Mouse (Mus musculus): Measurements from ENCODE around the gene Ppm1m.

The Ppm1m gene

GRCm38 (mm10) chr9:106192998-106193397, 6.5 kb downstream of the Ppm1m start:
- 58% methylated on average over 1 of the region's 1 CpGs for WGBS

DNA sequence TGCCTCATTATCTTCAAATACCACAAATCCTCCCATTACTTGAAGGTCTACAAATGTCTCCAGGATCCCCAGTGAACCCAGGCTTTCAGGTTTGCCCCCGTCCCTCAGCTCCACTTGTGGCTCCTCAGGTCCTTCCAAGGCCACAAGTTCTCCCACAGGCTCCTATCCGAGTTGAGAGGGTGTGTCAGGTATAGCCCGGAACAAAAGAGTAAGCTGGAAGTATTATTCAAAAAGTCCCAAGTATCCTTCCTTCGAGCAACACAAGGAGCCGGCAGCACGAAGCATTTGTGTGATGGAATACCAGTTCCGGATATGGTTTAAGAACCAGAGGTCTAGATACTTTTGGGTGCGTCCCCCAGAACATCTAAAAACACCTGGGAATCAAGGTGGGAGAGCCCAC, 7.5 kb downstream of the Ppm1m start:
- 89% methylated on average over 8 of the region's 8 CpGs for WGBS

DNA sequence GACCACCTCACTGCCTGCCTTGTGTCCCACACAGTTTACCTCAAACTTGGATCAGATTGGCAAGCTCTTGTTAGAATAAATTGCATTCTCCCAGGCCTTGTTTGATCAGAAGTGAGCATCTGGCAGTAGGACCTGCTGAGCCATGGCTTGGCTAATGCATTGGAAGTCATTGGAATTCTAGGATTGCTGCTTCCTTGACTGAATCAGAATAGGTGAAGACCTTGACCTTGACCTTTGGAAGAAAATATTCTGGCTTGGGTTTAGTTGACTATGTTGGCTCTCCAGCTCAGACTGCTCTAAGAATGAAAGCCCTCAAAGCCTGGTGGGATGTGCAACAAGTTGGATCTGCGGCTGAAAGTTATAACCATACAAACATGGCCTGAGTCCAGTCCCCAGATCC, 8.2 kb downstream of the Ppm1m start:
- 77% methylated on average over 1 of the region's 1 CpGs for WGBS

GRCm38 (mm10) chr9:106183996-106184395, 15.6 kb downstream of the Ppm1m start:
- WGBS: 93% methylated on average over 5 of the region's 5 CpGs

- 77% methylated on average over 4 of the region's 4 CpGs for WGBS
These were observed 17.4 kb downstream of the Ppm1m start for GRCm38 (mm10) chr9:106182146-106182545.

DNA sequence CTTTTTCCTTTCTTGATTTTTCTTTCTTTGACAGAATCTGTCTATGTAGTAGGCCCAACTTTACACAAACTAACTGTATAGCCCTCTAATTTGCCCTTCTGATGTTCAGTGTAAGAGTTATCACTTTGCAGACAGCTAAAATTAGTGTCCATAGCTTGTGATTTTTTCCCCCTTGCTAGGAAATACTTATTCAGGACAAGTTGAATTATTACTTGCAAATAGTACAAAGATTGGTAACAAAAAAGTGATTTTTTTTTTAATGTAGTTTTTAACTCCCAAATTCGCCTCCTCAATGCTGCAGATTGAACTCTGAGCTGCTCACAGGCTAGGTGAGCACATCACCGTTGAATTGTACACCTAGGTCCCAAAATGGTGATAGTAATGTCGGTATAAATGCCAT, 19.6 kb downstream of the Ppm1m start:
- 91% methylated on average over 3 of the region's 3 CpGs for WGBS

- WGBS: 66% methylated on average over 2 of the region's 2 CpGs
These were observed 20.1 kb downstream of the Ppm1m start for GRCm38 (mm10) chr9:106179454-106179853.

DNA sequence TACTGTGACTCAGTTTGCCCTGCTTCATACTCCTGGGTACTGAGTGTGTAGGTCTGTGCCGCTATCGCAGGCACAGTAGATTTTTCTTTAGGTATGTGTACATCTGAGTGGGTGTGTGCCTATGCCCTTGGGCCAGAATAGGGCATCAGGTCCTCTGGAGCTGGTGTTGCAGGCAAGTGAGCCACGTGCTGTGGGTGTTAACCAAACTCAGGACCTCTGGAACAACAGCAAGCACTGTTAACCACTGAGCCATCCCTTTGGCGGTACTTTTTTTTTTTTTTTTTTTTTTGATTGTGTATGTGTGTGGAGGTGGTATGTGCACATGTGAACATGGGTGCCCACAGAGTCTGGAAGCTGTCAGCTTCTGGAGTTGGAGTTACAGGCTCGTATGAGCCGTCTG, 21.7 kb downstream of the Ppm1m start:
- 67% methylated on average over 6 of the region's 6 CpGs for WGBS

- WGBS: 53% methylated on average over 5 of the region's 5 CpGs
These were observed 22.8 kb downstream of the Ppm1m start for GRCm38 (mm10) chr9:106176769-106177168.

- WGBS: 26% methylated on average over 3 of the region's 3 CpGs
These were observed 23.9 kb downstream of the Ppm1m start for GRCm38 (mm10) chr9:106175552-106176200.

DNA sequence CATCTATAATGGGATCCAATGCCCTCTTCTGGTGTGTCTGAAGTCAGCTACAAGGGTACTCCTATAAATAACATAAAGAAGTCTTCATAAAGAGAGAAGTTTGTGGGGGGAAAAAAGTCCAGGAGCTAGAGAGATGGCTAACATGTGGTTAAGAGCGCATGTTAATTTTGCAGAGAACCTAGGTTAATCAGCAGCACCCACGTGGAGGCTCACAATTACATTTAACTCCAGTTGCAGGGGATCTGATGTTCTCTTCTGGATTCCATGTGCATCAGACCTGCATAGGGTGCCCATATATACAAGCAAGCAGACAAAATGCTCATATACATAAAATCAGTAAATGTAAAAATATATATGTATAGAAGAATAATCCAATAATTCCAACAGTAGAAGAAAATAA, 26.2 kb downstream of the Ppm1m start:
- WGBS: 28% methylated on average over 2 of the region's 2 CpGs

DNA sequence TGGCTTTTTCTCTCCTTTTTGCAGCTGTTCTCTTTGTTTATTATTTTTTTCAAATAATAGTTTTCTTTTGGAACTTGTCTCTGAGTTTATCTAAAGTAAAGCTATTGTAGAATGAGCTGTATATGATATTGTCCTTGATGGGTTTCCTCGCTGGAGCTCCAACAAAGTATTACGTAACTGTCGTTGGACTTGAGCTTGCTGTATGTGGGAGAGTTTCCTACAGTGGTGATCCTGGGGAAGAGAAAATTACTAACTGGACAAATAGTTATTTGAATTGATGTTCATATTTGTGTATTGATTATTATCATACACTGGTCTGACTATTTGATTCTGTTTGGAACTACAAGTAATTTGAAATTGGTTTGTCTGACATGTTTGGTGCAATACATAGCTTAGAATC, 27.0 kb downstream of the Ppm1m start:
- 5% methylated on average over 3 of the region's 3 CpGs for WGBS

GRCm38 (mm10) chr9:106171346-106172158, 28.0 kb downstream of the Ppm1m start:
- WGBS: under 1% methylated on average over 30 of the region's 30 CpGs

GRCm38 (mm10) chr9:106170556-106171345, 28.8 kb downstream of the Ppm1m start, which contains the start of gene Wdr82:
TSS of gene Wdr82 (plus strand) at chr9:106170928.
- WGBS: under 1% methylated on average over 80 of the region's 81 CpGs

DNA sequence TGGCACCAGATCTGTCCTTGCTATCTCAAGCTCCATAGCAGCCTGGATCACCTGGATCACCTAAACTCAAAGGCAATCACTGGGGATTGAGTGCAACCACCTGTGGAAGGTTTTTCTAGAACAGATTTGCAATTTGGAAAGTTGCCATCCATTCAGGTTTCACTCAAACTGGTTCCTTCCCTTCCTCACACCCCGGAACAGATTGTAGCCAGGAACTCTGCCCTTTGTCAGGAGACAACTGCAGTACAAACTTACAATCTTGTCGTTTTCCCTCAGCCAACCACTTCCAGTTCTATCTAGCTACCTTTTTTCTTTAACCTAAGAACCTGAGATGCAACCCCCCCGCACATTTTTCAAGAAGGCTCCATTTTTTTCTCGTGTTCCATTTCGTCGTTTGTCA, 29.6 kb downstream of the Ppm1m start:
- 42% methylated on average over 6 of the region's 6 CpGs for WGBS

GRCm38 (mm10) chr9:106169006-106169405, 30.5 kb downstream of the Ppm1m start:
- WGBS: 61% methylated on average over 1 of the region's 1 CpGs

- 34% methylated on average over 1 of the region's 1 CpGs for WGBS
These were observed 31.8 kb downstream of the Ppm1m start for GRCm38 (mm10) chr9:106167703-106168102.

GRCm38 (mm10) chr9:106167241-106167640, 32.3 kb downstream of the Ppm1m start:
- 75% methylated on average over 3 of the region's 3 CpGs for WGBS

DNA sequence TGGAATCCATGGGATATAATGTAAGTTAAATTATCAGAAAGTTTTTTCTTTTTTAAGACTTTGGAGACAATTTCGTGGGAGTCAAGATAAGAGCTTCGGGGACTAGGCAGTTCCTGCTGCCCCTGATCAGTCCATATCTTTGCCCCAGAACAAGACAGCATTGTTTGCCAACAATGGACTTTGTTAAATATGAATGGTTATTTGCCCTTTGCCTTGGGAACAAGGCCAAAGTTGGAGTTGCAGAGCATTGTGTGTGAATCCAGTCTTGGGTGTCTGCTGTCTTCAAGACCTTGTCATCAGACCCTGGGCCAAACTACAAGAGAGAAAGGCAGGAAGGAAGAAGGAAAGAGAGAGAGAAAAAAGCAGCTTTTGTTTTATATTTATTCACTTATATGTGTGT, 32.8 kb downstream of the Ppm1m start:
- 78% methylated on average over 2 of the region's 2 CpGs for WGBS

GRCm38 (mm10) chr9:106160426-106160825, 39.1 kb downstream of the Ppm1m start:
- WGBS: 36% methylated on average over 5 of the region's 5 CpGs

- 1% methylated on average over 24 of the region's 24 CpGs for WGBS
These were observed 39.7 kb downstream of the Ppm1m start for GRCm38 (mm10) chr9:106159784-106160301.

DNA sequence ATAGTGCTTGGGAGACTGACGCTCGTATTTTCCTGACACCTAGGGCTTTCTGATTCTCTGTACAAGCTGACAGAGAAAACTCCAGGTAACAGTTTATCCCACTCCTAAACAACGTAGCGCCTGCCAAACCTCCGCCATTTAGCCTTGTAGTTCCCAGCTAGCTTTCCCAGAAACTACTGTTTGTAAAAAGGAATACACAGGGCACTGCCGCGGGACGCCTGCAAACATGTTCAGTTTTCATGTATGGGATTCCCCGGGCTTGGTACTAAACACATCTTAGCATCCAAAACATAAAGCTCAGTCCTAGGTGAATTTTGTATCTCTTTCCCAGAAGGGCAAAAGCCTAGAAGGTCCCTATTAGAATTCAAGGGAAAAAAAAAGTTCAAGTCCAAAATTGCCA, 40.3 kb downstream of the Ppm1m start:
- 77% methylated on average over 9 of the region's 9 CpGs for WGBS
